Mouse (Mus musculus): ENCODE results near the gene Fth1.
"Not testable (repeated sequence)": the region's sequence is repeated elsewhere in the genome, so short reads cannot be mapped to it uniquely, and the experiment has no call there.

Fth1 gene

GRCm38 (mm10) chr19:9980258-9980657 lies at the start of gene Fth1:
Gene Fth1 (plus strand): TSS chr19:9980598.
- no peak for DNase-seq (ENCODE audit: low spot score in 2 of 2)

DNA sequence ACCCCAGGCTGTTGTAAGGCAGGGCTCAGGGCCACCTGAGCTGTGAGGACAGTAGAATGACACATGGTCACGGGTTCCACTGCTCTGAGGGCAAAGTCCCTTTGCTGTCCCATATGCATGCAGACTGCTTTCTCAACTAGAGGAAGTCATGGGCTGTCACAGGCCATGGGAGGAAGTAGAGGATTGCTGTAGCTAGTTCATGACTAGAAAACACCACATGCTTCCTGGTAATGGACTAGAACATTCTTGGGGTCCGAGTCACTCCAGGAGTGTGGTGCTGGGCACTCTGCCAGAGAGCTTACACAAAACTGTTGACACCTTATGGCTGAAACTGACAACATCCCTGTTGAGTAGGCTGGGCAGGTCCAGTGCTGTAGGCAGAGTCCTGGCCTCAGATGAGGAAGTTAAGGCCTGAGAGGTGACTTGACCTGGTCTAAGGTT lies 49.2 kb upstream of the Fth1 start:
- not testable (repeated sequence) for DNase-seq (ENCODE audit: low spot score in 2 of 2)

DNA sequence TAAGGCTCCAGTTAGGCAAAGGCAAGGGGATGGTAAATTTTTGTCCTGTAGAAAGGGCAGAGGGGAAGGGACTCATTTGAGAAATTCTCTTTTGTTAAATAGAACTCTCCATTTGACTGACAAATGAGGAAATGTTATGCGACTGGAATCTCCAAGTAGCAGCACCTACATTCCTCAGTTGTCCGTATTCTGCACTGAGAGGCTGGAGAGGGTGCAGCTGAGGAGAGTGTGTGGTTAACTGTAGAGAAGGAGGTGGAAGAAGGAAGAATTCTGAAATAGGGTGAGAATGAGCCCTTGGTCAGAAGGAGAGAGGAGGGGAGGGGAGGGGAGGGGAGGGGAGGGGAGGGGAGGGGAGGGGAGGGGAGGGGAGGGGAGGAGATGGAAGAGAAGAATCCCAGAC lies 46.5 kb upstream of the Fth1 start:
- no peak for DNase-seq (ENCODE audit: low spot score in 2 of 2)

GRCm38 (mm10) chr19:9936579-9936978 lies 43.8 kb upstream of the Fth1 start:
- peak in 1 of 2 experiments; percentile 66 for DNase-seq (ENCODE audit: low spot score in 2 of 2)

GRCm38 (mm10) chr19:9937428-9937827 lies 43.0 kb upstream of the Fth1 start:
- no peak for DNase-seq (ENCODE audit: low spot score in 2 of 2)

DNA sequence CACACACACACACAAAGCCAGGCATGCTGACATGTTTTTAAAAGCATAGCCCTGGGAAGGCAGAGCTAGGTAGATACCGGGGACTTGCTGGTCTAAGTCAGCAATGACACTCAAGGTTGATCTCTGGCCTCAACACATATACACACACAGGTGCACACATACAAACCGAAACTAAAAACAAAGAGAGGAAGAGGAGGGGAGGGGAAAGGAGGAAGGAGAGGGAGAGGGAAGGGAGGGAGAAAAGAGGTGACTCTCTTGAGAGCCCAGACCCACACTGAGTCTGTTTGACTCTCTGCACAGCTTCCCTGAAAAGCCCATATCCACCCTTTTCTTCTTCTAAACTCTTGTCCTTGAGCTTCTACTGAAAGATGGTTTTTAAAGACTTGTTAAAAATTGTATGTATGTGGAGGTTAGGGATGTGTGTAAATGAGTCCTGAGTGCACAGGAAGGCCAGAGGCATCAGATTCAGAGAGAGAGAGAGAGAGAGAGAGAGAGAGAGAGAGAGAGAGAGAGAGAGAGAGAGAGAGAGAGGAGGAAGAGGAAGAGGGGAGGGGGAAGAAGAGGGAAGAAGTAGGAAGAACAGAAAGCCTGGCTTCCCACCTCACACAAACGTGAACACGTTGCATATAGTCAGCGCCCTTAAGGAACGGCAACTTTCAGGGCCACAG lies 42.1 kb upstream of the Fth1 start:
- no peak for DNase-seq (ENCODE audit: low spot score in 2 of 2)

DNA sequence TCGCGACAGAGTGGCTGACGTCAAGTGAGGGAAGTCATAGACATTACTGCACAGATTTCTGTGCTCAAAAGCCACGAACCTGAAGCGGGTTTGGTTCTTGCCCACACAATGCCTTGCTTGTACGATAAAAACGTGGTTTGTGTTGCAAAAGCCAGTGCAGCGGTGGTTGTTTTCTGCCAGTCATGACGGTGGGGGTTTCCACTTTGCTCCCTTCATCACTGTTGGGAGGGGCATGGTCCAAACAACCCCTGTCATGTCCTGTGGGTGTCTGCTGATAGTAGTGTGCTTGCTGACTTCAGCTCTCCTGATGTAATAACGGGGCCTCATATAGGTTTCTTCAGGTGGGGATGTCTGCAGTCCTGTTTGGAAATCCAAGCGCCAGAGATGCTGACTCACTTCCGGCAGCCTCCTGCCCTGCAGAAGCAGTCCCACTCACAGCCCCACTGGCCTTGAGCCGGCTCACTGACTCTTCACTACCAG lies 41.5 kb upstream of the Fth1 start:
- peak; percentile 49 to 73 for DNase-seq (ENCODE audit: low spot score in 2 of 2)

GRCm38 (mm10) chr19:9939841-9940240 lies 40.6 kb upstream of the Fth1 start:
- DNase-seq (ENCODE audit: low spot score in 2 of 2): no peak

DNA sequence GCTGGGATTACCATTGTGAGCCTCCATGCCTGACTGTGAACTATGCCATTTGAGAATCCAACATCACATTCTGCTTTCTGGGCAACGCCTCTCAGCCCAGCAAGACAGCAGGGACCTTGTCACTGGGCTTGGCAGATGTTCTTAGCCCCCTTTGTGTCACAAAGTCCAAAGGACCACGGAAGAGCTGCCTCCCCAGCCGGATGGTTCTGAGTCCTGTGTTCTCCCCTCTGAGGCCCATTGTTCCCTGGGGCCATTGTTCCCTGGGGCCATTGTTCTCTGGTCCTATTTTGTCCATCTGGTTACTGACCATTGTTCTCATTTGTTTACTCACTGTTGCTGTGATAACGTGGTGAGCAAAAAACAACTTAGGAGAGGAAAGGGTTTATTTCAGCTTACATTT lies 39.5 kb upstream of the Fth1 start:
- no peak for DNase-seq (ENCODE audit: low spot score in 2 of 2)

GRCm38 (mm10) chr19:9941809-9942208 lies 38.6 kb upstream of the Fth1 start:
- no peak for DNase-seq (ENCODE audit: low spot score in 2 of 2)

- DNase-seq (ENCODE audit: low spot score in 2 of 2): peak; percentile 34 to 48
These were observed 37.6 kb upstream of the Fth1 start for GRCm38 (mm10) chr19:9942539-9943533.

- no peak for DNase-seq (ENCODE audit: low spot score in 2 of 2)
These were observed 34.4 kb upstream of the Fth1 start for GRCm38 (mm10) chr19:9945800-9946564.

GRCm38 (mm10) chr19:9946986-9947385 lies 33.4 kb upstream of the Fth1 start:
- DNase-seq (ENCODE audit: low spot score in 2 of 2): no peak

- no peak for DNase-seq (ENCODE audit: low spot score in 2 of 2)
These were observed 28.0 kb upstream of the Fth1 start for GRCm38 (mm10) chr19:9952390-9952789.

DNA sequence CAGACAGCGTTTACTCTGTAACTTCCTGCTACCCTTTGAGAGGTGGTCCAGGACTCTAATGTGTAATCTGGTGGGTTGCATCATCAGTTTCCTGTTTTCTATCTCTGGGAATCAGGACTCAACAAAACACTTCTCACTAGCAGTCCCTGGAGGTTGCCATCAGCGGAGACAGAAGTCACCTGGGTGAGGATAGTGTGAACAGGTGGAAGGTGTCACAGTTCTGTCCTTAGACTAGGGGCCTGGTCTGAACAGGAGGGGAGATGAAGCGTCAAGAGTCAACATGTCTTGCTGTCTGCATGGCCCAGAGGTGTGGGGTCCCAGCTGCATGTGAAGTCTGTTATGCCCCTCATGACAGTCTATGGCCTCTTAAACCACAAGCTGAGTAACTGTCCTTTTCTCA lies 27.5 kb upstream of the Fth1 start:
- no peak for DNase-seq (ENCODE audit: low spot score in 2 of 2)

DNA sequence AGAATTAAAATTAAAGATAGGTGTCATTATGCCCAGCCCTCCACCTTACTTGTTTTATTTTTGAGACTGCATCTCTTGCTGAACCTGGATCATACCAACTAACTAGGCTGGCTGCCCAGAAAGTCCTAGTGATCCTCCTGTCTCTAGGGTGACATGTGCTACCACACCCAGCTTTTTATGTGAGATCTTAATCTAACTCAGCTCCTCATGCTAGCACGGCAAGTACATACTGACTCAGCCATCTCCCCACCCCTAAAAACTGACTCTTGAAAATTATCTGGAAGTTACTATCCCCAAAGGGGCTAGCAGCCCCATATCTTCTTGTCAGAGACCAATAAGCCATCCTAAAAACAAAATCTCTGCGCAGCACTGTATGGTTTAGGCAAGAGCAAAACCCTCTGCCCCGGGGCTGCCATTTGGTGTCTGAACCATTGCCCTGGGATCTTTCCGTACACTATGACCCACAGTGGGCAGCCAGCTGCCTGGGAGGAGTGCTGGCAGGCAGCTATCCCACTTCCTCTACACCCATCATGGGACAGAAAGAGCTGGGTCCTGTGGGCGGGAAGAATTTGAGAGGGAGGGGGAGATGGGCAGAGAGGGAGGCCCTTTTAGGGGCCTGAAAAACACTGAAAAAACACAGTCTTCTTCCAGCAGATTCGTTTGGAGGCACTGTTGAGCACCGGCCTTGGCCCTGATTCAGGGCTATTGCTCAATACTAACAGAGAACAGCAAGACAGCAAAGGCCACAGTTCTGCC lies 26.2 kb upstream of the Fth1 start:
- DNase-seq (ENCODE audit: low spot score in 2 of 2): peak in 1 of 2 experiments; percentile 42

DNA sequence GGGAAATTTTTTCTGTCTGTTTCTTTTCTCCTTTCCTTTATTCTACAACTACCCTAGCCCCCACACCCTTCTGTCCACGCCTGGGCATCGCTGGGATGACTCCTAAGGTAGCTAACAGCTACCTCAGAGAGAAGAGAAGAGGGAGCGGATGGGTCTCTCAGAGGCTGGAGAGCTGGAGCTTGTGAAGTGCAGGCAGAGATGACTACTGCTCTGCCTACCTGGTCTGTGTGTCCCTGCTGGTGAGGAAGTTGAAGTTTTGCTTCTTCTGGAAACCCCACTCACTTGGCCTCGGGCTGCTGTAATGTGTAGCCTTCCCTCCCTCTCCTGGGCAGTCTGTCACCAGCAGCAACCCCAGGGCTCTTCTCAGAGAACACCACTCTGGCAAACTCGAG lies 25.6 kb upstream of the Fth1 start:
- peak in 1 of 2 experiments; percentile 38 for DNase-seq (ENCODE audit: low spot score in 2 of 2)

DNA sequence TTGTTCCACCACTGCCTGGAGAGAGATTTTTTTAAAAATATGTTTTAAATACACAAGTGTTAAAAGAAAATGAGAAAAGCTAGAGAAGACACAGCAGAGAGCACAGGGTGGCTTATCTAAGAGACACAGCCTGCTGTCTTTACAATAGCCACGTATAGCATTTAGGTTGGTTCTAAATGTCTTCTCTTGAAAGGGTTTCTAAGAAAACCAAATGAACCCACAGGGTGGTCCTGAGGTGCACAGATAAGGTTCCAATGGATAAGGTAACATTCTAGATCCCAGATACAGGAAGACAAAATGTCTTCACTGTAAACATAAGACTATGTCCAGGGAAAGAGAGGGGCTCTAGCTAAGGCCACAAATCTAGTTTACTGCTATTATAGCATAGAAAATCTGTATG lies 25.0 kb upstream of the Fth1 start:
- no peak for DNase-seq (ENCODE audit: low spot score in 2 of 2)

DNA sequence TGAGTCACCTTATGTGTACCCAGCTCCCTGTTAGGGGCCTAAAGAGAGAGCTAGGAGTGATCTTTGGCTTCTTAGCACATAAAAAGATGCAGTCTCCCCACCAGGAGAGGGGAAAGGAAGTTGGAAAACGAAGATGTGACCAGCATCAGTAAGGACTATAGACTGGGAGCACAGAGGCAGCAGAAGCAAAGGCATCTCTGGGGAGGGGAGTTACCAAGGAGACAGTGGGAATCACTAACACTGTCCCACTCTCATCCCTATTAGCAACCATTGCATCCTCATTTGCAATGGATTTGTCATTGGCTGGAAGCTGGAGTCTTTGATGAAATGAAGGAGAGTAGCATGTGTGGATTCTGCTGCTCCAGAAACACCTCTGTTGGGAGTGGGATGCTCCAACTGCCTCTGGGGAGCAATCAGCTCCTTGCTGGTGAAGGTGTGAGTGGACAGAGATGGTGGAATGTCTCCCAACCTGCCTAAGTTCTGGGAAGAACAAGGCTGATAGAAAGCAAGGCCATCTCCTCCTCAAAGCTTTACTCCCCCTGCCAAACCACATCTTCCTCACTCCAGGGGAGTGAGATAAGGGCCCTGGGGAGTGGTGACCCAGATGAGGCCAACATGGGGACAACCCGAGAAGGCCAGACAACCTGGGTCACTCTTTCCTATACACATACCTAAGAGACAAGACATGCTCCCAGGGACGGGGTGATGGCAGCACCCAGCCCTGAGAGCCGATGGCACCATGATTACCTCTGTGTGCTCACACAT lies 23.6 kb upstream of the Fth1 start:
- DNase-seq (ENCODE audit: low spot score in 2 of 2): no peak

DNA sequence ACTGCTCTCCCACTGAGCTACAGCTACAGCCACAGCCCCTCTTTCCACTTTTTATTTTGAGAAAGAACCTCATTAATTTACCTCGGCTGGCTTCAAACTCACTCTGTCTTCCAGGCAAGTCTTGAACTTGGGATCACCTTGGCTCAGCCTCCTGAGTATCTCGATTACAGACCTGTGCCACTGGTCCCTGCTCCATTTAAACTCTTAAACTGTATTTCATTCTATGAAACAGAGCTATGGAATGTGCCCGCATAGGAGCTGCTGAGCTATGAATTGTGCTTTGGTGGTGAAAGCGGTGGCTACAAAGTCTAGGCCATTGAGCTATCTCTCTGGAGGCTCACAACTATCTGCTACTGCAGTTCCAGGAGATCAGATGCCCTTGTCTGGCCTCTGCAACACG lies 22.4 kb upstream of the Fth1 start:
- DNase-seq (ENCODE audit: low spot score in 2 of 2): no peak
